Mouse (Mus musculus): Measurements from ENCODE around the gene Rpl13. TPM values are rescaled to one million over a fixed set of nuclear protein-coding genes. Genes with fewer than 3 reads are reported as not detected.

Rpl13 gene
- polyA plus RNA-seq, 1 experiment from 2014 or later, result 632 TPM

- 36% methylated on average over 9 of the region's 9 CpGs for WGBS
- Histone ChIP-seq H3K27me3 (no peaks in the 10 kb centered on the region), H3K36me3 (no peaks in the 10 kb centered on the region), H3K4me3 (no peak overlapping the region), H3K9ac (no peak overlapping the region), H3K27ac (replicated peaks) (peak overlapping the region; percentile 73), H3K4me1 (replicated peaks) (peaks cover 30% of the 10 kb centered on the region), H3K4me2 (peak overlapping the region; percentile 34), H3K9me3 (no peaks in the 10 kb centered on the region)
- peak; percentile 37; the same call in 1 of the 2 replicates for ATAC-seq (ENCODE audit: low FRiP score, low read depth)
Observed at GRCm38 (mm10) chr8:123135806-123136205, 33.7 kb downstream of the Rpl13 start.

GRCm38 (mm10) chr8:123136287-123136686 is 34.1 kb downstream of the Rpl13 start:
- Histone ChIP-seq H3K36me3 (no peaks in the 10 kb centered on the region), H3K27ac (replicated peaks) (no peak overlapping the region), H3K9me3 (no peaks in the 10 kb centered on the region), H3K4me2 (no peak overlapping the region), H3K9ac (no peak overlapping the region), H3K4me3 (no peak overlapping the region), H3K27me3 (no peaks in the 10 kb centered on the region), H3K4me1 (replicated peaks) (peaks cover 30% of the 10 kb centered on the region)
- WGBS, result 82% methylated on average over 9 of the region's 9 CpGs
- ATAC-seq (ENCODE audit: low FRiP score, low read depth), result no peak

GRCm38 (mm10) chr8:123137645-123138077 is 35.5 kb downstream of the Rpl13 start:
- H3K4me1 ChIP-seq (replicated peaks), result peaks cover 30% of the 10 kb centered on the region
- H3K27ac ChIP-seq (replicated peaks), result 0 out of 2 replicates have a peak overlapping the region, but pooled peaks have one; percentile 31
- H3K4me2 ChIP-seq, result no peak overlapping the region
- 9% methylated on average over 2 of the region's 2 CpGs for WGBS
- H3K9me3 ChIP-seq, result no peaks in the 10 kb centered on the region
- H3K9ac ChIP-seq, result no peak overlapping the region
- no peak overlapping the region for H3K4me3 ChIP-seq
- ATAC-seq (ENCODE audit: low FRiP score, low read depth), result peak; percentile 67
- H3K36me3 ChIP-seq, result no peaks in the 10 kb centered on the region
- H3K27me3 ChIP-seq, result no peaks in the 10 kb centered on the region

- WGBS, result 64% methylated on average over 4 of the region's 4 CpGs
Observed at GRCm38 (mm10) chr8:123138741-123139140, 36.6 kb downstream of the Rpl13 start.

GRCm38 (mm10) chr8:123141741-123142462 is 39.8 kb downstream of the Rpl13 start:
- WGBS, result 72% methylated on average over 14 of the region's 14 CpGs
- Histone ChIP-seq H3K27ac (replicated peaks) (0 out of 2 replicates have a peak overlapping the region, but pooled peaks have one; percentile 47), H3K9ac (no peak overlapping the region), H3K4me3 (no peak overlapping the region), H3K4me2 (no peak overlapping the region), H3K9me3 (no peaks in the 10 kb centered on the region), H3K27me3 (no peaks in the 10 kb centered on the region), H3K4me1 (replicated peaks) (peaks cover 12% of the 10 kb centered on the region), H3K36me3 (no peaks in the 10 kb centered on the region)
- ATAC-seq (ENCODE audit: low FRiP score, low read depth), result no peak

More at GRCm38 (mm10) chr8:123138741-123139140, 36.6 kb downstream of the Rpl13 start:
- H3K36me3 ChIP-seq, result no peaks in the 10 kb centered on the region
- H3K4me2 ChIP-seq, result no peak overlapping the region
- no peak overlapping the region for H3K27ac ChIP-seq (replicated peaks)
- H3K9ac ChIP-seq, result no peak overlapping the region
- no peaks in the 10 kb centered on the region for H3K9me3 ChIP-seq
- no peaks in the 10 kb centered on the region for H3K27me3 ChIP-seq
- H3K4me1 ChIP-seq (replicated peaks), result peaks cover 30% of the 10 kb centered on the region
- no peak overlapping the region for H3K4me3 ChIP-seq
- no peak for ATAC-seq (ENCODE audit: low FRiP score, low read depth)

- H3K9ac ChIP-seq, result no peak overlapping the region
- no peak overlapping the region for H3K4me2 ChIP-seq
- no peaks in the 10 kb centered on the region for H3K36me3 ChIP-seq
- no peaks in the 10 kb centered on the region for H3K9me3 ChIP-seq
- H3K4me1 ChIP-seq (replicated peaks), result no peaks in the 10 kb centered on the region
- H3K4me3 ChIP-seq, result no peak overlapping the region
- H3K27ac ChIP-seq (replicated peaks), result no peak overlapping the region
- 63% methylated on average over 6 of the region's 6 CpGs for WGBS
- no peaks in the 10 kb centered on the region for H3K27me3 ChIP-seq
- no peak for ATAC-seq (ENCODE audit: low FRiP score, low read depth)
Observed at GRCm38 (mm10) chr8:123145279-123145678, 43.1 kb downstream of the Rpl13 start.

GRCm38 (mm10) chr8:123146390-123146789 is 44.2 kb downstream of the Rpl13 start:
- no peak overlapping the region for H3K4me2 ChIP-seq
- H3K9me3 ChIP-seq, result no peaks in the 10 kb centered on the region
- WGBS, result 81% methylated on average over 7 of the region's 7 CpGs
- no peak overlapping the region for H3K4me3 ChIP-seq
- H3K4me1 ChIP-seq (replicated peaks), result no peaks in the 10 kb centered on the region
- H3K36me3 ChIP-seq, result no peaks in the 10 kb centered on the region
- H3K27ac ChIP-seq (replicated peaks), result no peak overlapping the region; the same call in 1 of the 2 replicates
- no peaks in the 10 kb centered on the region for H3K27me3 ChIP-seq
- ATAC-seq (ENCODE audit: low FRiP score, low read depth), result no peak
- no peak overlapping the region for H3K9ac ChIP-seq

- no peak for ATAC-seq (ENCODE audit: low FRiP score, low read depth)
- 66% methylated on average over 9 of the region's 9 CpGs for WGBS
Observed at GRCm38 (mm10) chr8:123150737-123151171, 48.6 kb downstream of the Rpl13 start.

More at GRCm38 (mm10) chr8:123150737-123151171, 48.6 kb downstream of the Rpl13 start:
- Histone ChIP-seq H3K9ac (no peak overlapping the region), H3K4me2 (no peak overlapping the region), H3K36me3 (no peaks in the 10 kb centered on the region), H3K4me3 (no peak overlapping the region), H3K9me3 (no peaks in the 10 kb centered on the region), H3K4me1 (replicated peaks) (no peaks in the 10 kb centered on the region), H3K27ac (replicated peaks) (no peak overlapping the region), H3K27me3 (no peaks in the 10 kb centered on the region)

Small RNA genes within 50 kb of the gene (microRNA-seq; reads per million reads assigned to microRNA genes)
- gene Mir7079 (not detected), gene Mir7080 (not detected)

Other genes with a start within 250 kb of the Rpl13 start
- gene Ankrd11, start 60.1 kb upstream of the Rpl13 start, polyA plus RNA-seq (2015; fragmentation: Nextera tagmentation; extraction: Ambion mirVana), result 65.3 and 70.8 TPM in 2 replicates
- gene Spg7, start 39.4 kb upstream of the Rpl13 start, polyA plus RNA-seq (2015; fragmentation: Nextera tagmentation; extraction: Ambion mirVana), result 43.3 and 49.1 TPM in 2 replicates
- gene Cpne7, start 15.0 kb downstream of the Rpl13 start, polyA plus RNA-seq (2015; fragmentation: Nextera tagmentation; extraction: Ambion mirVana), result 4.3 and 4.5 TPM in 2 replicates
- gene Sult5a1, start 56.0 kb downstream of the Rpl13 start, polyA plus RNA-seq (2015; fragmentation: Nextera tagmentation; extraction: Ambion mirVana), result 1.6 TPM in 2 replicates
- gene Dpep1, start 83.9 kb downstream of the Rpl13 start, polyA plus RNA-seq (2015; fragmentation: Nextera tagmentation; extraction: Ambion mirVana), result 0.18 and 0.50 TPM in 2 replicates
- 200 and 215 TPM in 2 replicates for gene Chmp1a, start 110.4 kb downstream of the Rpl13 start, polyA plus RNA-seq (2015; fragmentation: Nextera tagmentation; extraction: Ambion mirVana)
- gene Spata33, start 110.5 kb downstream of the Rpl13 start, polyA plus RNA-seq (2015; fragmentation: Nextera tagmentation; extraction: Ambion mirVana), result 6.2 and 8.7 TPM in 2 replicates
- gene Cdk10, start 122.5 kb downstream of the Rpl13 start, polyA plus RNA-seq (2015; fragmentation: Nextera tagmentation; extraction: Ambion mirVana), result 45.2 and 48.5 TPM in 2 replicates
- 10.1 and 11.4 TPM in 2 replicates for gene Spata2l, start 133.9 kb downstream of the Rpl13 start, polyA plus RNA-seq (2015; fragmentation: Nextera tagmentation; extraction: Ambion mirVana)
- gene Zfp276, start 151.8 kb downstream of the Rpl13 start, polyA plus RNA-seq (2015; fragmentation: Nextera tagmentation; extraction: Ambion mirVana), result 24.7 and 25.2 TPM in 2 replicates
- 58.8 and 66.6 TPM in 2 replicates for gene Vps9d1, start 152.0 kb downstream of the Rpl13 start, polyA plus RNA-seq (2015; fragmentation: Nextera tagmentation; extraction: Ambion mirVana)
- 6.9 and 10.6 TPM in 2 replicates for gene Fanca, start 216.2 kb downstream of the Rpl13 start, polyA plus RNA-seq (2015; fragmentation: Nextera tagmentation; extraction: Ambion mirVana)
- gene Spire2, start 230.4 kb downstream of the Rpl13 start, polyA plus RNA-seq (2015; fragmentation: Nextera tagmentation; extraction: Ambion mirVana), result 38.3 and 39.5 TPM in 2 replicates

Measured in hindbrain, embryonic 15.5 days (tissue).